Mouse (Mus musculus): ENCODE data around the gene Ptprb.

GRCm38 (mm10) chr10:116349004-116349403 lies 73.7 kb downstream of the Ptprb start:
- TF ChIP-seq MAFK (IDR thresholded peaks at IDR 0.05; ENCODE audit: insufficient read depth, low read depth, low read length) (no peak), ZNF384 (IDR thresholded peaks at IDR 0.05; ENCODE audit: low read depth, low read length) (no peak), CHD2 (IDR thresholded peaks at IDR 0.05; ENCODE audit: low read depth, low read length) (no peak), ZC3H11A (IDR thresholded peaks at IDR 0.05; ENCODE audit: borderline replicate concordance, low read depth, low read length) (no peak)
